Mouse (Mus musculus): ENCODE measurements around the gene Fhl2.

DNA sequence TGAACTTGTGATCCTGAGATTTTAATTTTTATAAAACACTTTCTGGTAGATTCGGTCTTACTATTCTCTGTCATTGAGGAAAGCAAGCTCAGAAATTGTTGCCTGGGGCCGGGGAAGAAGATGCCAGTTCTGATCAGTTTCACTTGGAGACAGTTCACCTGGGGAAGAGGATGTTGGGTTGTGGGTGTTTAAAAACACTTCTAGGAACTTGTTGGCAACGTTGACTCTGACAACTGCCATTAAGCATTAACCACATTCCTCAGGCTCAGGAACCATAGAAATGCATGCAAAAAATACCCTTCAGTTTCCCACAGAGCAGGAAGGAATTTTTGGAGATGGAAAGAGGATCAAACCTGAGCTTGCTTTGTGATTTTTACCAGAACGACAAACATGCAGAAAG lies 28.2 kb upstream of the Fhl2 start:
- TF ChIP-seq EP300 (optimal IDR thresholded peaks at IDR 0.05), result no peak
- no peak for TF ChIP-seq CTCF (IDR thresholded peaks at IDR 0.05; ENCODE audit: low read depth)
